Mouse (Mus musculus): ENCODE measurements around the gene Gm527. TPM values are rescaled to one million over a fixed set of nuclear protein-coding genes. Genes with fewer than 3 reads are reported as not detected.

The Gm527 gene
- 10 to 100 TPM in 1 of 2 experiments, 1 to 10 TPM in 1; 6.9 to 10.2 TPM for total RNA-seq (2023)

GRCm38 (mm10) chr12:64917578-64918471 is at the start of gene Gm527:
Gene Gm527 (plus strand): TSS chr12:64917906.

GRCm38 (mm10) chr12:64965124-64966026 is 47.7 kb downstream of the Gm527 start, which contains the start of the genes Klhl28 and Togaram1:
Gene Klhl28 (minus strand): TSS chr12:64965534.
Gene Togaram1 (plus strand): TSS chr12:64965804.

Other genes starting within 250 kb of the Gm527 start
- gene Klhl28, start 47.6 kb downstream of the Gm527 start, total RNA-seq (2023), result 10 to 100 TPM; 23.8 to 25.8 TPM
- gene Togaram1, start 47.9 kb downstream of the Gm527 start, total RNA-seq (2023), result 10 to 100 TPM; 58.4 to 75.5 TPM
- gene Prpf39, start 118.4 kb downstream of the Gm527 start, total RNA-seq (2023), result 100 to 1,000 TPM; 134 to 135 TPM
- 100 to 1,000 TPM in 1 of 2 experiments, 10 to 100 TPM in 1; 97.6 to 103 TPM for gene Fkbp3, start 156.1 kb downstream of the Gm527 start, total RNA-seq (2023)
- gene Fancm, start 157.7 kb downstream of the Gm527 start, total RNA-seq (2023), result 10 to 100 TPM; 16.7 to 20.2 TPM

All from T-cell, adult 66 days (primary cell).